Mouse (Mus musculus): Measurements from ENCODE around the gene Zbtb32. TPM values are rescaled to one million over a fixed set of nuclear protein-coding genes. Genes with fewer than 3 reads are reported as not detected.
A peak's percentile ranks its signal among the peaks of the same experiment; 100 is the strongest.

Gene Zbtb32
- total and polyA plus RNA-seq, 3 experiments, result 0.45 to 0.46 TPM; not detected in 1

DNA sequence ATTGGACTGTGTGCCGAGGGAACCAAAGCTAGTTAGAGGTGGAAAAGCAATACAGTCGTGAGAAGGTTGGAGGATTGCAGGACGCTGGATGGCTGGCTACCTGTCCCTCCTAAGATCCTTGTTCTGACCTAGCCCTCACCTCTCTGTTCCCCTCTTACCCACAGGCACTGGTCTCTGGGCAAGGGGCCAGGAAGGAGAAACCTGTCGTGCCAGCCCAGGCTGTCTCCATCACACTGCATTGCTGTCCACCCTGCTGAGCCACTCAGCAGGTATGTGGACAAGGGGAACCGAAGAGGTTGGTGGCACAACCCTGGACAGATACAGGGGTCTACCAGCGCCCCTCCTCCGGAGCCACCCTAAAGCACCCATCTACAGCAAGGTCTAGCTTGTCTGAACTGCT lies 1.9 kb upstream of the Zbtb32 start:
- no peak for DNase-seq

DNA sequence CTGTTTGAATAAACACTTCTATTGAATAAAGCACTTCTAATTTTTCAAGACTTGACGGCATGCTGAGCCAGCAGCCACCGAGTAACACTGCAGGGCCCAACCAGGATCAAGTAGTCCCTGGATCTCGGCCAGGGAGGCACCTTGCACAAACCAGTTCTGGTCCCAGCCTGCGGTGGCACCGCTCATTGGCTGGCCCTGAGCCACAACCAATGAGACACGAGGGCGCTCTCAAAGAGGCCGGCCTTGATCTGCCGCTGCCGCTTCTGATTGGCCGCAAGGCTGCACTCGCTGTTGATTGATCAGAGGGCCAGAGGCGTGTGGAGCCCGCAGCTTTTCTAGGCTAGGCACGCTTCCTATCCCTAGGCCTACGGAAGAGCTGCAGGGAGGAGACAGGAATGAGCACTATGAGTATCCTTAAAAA lies 1.2 kb upstream of the Zbtb32 start:
- DNase-seq, result peak; percentile 95

DNA sequence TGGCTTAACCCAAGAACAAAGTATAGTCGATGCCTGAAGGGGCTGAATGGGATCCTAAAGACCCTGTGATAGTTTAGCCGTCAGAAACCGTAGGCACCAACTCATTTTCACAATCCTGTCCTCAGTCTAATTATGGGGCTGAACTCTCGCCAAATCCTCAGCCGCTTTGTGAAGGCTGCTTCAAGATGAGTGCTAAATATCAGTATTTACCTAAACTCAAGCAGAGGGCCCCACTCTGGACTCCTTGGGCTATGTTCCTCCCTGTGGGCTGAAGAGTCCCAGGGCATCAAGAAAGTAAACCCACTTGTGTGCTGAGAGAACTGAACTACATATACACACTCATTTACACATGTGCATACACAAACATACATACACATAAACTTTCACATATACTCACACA lies 1.9 kb downstream of the Zbtb32 start:
- DNase-seq, result no peak

DNA sequence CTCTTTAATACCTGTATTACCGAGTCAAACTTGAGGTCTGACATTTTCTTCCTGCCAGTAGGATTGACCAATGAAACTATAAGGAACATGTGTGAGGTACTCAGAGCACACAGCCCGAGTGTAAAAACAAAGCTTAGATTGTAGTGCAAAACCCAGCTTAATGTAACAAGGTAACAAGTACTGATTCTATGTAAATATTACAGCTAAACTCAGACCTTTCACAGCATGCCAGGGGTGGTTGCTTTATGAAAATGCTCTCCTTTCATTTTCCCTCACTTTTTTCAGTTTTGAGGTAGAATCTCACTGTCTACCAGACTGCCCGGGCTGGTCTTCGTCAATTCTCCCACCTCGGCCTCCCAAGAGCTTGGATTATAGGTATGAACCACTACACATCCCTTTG lies 2.6 kb downstream of the Zbtb32 start:
- no peak for DNase-seq

DNA sequence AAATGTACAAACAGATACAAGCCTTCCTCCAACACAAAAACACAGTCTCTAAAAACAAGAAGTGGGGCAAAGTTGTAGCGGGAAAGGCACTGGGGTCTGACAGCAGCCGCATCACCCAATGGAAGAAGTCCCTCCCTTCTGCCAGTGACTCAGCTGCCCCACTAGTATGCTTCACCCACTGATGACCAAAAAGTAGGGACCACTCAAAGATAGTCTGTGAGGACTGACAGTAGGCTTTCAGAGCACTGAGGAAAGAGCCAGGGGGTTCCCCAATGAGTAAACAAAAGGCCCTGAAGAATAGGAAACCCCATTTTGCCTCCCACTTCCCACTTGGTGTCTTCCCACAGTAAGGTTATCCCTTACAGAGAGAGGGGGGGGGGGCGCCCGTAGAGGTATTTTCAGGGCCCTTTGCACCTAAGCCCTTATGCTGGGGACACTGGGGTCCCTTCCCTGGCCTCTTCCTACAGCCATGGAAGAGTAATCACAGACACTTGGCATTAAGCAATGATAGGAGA lies 4.1 kb downstream of the Zbtb32 start:
- DNase-seq, result no peak

DNA sequence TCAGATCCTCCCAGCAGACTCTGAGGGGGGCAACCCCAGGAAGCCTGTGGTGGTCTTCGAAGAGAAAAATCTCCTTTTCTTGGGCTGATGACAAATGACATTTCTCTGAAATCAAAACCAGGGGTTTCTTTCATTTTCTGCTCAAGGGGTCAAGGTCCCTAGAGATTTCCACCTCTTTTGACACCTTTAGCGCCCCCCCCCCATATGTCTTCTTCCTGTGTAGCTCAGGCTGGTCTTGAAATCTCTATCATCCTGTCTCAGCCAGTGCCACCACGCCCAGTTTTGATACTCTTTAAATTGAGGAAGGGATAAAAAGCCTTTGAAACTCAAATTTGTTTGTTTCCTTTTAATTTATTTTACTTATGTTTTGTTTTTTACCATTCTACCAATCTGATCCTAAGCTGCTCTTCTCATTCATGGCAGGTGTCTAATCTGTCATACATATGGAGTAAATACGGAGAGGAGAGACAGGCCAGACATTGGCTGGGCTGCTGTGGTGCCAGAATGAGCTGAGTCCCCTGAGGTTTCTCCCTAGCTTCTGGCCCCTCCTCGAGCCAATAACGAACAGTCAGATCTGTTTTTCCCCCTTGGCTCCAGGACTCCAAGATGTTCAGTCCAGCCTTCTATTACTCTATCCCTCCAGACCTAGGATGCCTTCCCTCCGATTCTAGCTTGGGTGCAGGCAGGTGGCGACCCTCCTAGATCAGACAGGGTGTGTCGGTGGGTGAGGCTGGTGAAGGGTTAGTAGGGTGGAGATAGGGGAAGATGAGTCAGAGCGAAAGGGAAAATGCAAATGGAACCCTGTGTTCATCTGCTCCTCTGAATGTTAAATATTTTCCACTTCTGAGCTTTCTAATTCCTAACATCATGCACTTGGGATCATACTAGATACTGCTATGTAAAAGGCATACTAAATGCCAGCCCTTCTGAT lies 4.9 kb downstream of the Zbtb32 start:
- DNase-seq, result no peak

DNA sequence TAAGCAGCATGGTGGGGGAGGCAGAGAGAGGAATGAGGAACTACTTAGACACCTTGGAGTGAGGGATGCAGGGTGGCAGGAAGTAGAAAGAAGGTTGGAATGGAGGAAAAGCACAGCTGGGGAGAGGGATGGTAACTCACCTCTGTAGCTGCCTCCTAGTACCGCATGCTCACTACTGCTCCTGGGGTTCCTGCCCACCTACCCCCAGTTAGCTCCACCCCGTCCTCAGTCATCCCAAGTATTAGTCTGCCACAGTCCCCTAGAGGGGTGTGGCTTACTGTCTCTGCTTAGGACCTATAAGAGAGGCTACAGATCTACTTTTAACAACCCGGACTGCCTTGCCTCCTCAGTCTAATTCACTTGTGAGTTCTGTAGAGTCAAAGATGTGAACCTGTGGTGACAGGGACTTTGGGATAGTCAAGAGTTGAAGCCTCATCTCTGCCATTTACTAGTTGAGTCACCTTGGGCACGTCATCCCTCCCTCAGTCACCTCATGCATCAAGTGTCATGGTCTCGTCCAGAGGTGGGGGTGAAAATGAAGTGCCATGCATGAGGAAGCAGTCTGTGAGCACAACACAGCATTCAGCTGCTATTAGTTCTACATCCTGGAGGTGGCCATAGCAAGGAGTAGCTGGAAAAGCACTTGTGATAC lies 5.8 kb downstream of the Zbtb32 start:
- peak; percentile 60 for DNase-seq

DNA sequence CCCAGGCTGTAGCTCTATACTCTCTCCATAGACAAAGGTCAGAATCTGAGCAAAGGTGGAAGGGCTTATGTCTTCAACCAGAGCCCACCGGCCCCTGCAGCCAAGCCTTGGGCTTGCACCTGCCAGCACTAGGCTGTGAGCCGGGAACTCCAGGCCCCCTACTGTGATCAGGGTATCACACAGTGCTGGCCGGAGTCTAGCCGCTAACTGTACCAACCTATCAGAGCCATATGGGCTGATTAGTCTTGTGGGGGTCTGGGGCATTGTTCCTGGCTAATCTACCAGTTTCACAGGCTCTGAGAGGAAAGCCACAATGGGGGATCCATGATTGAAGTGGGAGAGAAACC lies 7.1 kb downstream of the Zbtb32 start:
- DNase-seq, result no peak

DNA sequence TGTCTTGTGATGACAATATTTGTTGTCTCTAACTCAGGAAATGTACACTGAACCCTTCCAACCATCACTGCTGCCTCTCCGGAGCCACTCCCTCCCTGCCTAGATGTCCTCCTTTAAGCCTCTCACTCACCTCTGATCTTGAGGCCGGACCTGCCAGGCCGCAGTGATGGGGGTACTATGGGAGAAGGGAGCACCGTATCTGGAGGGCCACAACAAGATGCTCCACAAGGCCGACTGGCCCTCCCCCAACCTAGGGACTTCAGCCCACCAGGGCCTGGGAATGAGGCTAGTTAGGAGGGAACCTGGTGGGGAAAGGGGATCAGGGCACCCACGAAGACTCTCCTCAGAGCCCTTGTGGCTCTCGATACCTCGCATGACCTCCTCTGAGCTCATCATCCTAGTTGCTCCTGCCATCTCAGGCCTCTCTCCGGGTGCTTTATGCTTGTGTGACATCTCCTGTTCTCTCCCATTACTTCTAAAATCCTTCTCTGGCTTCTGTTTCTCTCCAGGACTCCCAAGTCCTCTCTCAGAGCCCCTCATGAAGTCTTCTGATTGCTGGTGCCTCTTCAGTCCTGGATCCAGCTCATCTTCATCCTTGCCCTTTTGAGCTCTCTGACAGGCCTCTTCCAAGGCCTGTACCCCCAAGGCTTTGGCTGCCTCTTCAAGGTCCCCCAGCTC lies 7.6 kb downstream of the Zbtb32 start:
- peak; percentile 49 for DNase-seq

DNA sequence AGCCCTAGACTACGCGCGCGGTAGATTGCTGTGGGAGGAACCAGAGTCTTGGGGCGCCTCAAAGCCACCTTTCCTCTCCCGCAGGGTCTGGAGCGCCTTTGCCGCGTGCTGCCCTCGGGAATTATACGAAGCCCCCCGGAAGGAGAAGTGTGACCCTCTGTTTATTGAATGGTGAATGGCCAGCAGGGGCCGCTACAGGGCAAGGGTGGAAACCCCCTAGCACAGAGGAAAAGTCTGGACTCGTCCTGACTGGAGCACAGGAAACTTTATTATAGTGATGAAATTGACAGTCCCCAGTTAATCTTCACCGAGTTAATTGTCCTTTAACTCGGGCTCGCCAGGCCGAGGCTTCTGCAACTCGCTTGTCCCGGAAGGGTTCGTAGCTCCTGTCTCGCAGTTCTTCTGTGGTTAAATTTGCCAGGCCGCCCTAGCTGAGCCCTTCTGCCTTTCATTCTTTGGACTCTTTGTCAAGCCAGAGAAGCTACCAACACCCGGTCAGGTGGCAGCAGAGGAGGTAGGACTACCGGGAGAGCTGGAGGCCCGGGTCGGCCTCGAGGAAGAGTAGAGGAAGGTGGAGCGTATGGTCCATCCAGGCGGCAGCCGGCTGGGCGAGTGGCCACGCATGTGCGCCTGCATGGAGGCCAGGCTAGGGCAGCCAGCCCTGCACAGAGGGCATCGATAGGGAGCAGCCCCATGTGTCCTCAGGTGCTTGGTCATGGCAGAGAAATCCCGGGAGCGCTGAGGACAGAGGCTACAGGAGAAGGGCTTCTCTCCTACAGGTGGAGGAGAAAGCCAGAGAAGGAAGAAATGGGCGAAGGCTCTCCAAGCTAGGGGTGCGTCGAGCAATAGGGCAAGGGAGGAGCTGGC lies 9.0 kb downstream of the Zbtb32 start:
- DNase-seq, result peak; percentile 87

DNA sequence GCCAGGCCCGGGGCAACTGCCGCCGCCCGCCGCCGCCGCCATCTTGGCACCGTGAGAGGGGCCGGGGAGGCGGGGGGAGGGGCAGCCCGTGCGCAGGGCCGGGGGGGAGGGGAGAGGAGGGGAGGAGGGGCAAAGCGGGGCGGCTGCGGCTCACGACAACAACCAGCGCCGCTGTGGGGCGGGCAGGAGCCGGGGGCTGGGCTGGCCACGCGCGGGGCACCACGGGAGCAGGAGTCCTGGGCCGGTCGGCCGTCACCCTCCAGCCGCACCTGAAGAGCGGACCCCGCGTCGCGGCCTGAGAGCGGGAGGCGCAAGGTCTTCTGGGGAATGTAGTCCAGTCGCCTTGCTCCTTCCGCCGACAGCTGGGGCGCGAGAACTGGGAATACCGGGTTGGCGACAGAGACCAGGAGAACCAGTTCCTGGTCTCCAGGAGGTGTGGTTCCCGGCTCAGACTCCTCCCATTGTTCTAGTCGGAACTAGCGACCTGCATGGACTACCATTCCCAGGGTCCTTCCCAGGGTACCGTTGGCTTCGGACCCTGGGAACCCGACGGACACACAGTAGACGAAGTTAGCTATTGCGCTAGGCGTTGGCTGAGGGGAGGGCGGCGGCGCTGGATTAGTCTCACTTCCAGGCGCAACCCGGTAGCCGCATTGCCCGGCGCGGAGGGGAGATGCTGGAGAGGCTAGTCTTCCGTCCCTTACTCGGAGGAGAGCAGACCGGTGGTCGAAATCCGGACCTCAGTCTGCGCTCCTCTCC lies 9.9 kb downstream of the Zbtb32 start, which contains the start of gene Kmt2b:
Gene Kmt2b, minus strand, starts transcription at position 51 of the 759 bp plus-strand sequence.
- peak; percentile 99 for DNase-seq

DNA sequence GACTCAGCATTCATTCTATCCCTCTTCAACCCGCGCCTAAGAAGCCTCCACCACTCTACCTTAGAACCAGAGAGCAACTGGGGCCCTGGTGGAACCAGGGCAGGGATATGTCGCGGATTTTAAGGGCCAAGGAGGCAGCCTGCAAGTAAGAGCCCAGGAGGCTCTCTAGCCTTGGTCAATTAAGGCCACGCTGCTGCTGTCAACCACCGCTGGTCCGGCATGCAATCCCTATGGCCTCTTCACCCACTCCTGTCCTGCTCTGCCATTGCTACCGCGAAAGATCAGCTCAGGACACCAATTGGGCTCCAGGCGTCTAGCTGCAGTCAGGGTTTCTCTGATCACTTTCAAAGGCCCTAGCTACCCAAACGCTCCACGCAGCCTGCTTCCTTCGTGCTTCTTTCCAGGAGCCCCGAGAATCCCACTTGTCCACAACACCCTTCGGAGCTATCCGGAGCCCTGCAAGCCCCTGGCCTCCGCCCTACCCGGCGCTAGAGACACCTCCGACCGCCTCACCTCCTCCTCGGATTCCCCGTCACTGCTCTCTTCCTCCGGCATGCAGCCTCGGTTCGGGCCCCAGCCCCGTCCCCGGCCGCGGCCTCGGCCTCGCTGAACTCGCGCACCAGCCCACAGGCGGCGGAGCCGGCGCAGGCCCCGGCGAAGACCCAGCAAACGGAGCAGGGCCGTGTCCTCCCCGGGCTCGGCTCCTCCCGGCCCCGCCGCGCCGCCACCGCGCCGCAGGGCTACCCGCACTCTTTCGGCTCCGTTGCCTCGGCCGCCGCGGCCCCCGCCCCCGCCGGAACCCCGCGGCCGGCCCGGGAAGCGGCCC lies 10.7 kb downstream of the Zbtb32 start:
- DNase-seq, result peak; percentile 73

DNA sequence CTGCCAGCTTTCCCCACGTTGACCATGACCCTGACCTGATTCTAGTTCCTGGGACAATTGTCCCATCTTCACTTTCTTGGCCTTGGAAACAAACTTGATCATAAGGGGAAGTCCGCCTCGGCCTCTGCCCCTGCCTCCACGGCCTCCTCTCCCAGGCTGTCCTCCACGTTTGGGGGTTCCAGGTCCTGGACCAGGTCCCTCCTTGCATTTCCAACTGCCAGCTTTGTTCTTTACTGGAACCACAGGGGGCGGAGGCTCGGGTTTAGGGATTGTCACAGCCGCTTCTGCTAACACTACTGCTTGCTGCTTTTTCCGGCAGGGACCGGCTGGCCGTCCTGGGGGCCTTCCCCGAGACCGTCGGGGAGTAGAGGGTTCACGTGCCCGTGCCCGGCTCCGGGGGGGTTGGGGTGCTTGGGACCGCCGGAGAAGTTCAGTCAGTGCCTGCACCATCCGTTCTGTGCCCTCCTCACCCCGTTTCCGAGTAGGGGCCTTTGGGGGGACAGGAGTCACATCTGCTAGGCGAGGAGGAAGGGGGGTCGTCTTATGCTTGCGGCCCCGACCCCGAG lies 12.2 kb downstream of the Zbtb32 start:
- DNase-seq, result no peak

DNA sequence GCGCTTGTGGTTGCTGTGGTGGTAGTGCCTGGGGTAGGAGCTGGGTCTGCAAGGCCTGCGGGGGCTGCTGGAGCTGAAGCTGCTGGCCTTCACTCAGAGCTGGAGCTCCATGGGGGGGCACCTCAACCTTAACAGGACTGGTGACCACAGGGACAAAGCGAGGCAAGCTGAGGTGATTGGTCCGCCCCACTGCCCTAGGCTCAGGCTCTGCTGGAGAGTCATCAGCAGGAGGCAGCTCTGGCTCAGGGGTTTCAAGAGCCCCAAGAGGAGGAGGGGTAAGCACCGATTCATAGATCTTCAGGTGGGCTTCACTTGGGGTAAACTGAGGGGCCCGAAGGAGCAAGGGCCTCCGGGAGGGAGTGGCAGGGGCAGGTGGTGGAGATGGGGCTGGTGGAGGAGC lies 13.5 kb downstream of the Zbtb32 start:
- DNase-seq, result no peak

DNA sequence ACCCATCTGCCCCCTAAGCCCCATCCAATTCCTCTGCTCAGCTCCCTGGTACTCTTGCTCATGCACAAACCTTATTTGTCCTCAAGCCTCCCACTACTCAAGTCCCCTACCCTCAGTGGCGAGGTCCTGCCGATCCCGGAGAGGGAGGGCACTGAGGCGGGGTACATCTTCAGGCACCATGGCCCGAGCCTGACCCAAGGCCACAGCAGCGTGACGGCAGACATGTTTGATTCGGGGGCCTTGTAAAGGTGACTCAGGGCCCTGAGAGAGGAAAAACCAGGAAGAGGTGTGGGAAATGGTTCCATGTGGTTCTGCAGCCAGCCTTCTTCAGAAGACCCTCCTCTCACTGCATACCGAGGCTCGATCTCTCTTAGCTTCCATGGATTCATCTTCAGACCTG lies 14.4 kb downstream of the Zbtb32 start:
- no peak for DNase-seq

DNA sequence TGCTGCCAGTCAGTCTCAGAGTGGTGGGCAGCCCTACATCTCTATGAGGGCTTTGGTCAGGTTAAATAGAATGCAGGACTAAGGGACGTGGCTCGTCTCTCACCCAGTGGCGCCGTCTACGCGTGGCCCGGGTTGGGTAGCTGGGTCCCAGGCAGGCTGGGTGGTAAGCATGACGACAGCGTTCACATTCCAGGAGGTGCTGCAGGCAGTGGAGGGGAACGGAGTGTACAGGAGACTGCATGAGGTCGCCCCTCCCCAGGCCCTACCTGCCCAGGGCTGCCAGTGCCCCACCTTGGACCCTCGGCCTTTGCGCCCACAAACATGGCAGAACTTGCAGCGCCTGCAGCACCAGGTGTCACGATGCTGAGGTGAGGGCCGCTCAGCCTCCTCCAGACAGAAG lies 17.2 kb downstream of the Zbtb32 start:
- DNase-seq, result no peak

DNA sequence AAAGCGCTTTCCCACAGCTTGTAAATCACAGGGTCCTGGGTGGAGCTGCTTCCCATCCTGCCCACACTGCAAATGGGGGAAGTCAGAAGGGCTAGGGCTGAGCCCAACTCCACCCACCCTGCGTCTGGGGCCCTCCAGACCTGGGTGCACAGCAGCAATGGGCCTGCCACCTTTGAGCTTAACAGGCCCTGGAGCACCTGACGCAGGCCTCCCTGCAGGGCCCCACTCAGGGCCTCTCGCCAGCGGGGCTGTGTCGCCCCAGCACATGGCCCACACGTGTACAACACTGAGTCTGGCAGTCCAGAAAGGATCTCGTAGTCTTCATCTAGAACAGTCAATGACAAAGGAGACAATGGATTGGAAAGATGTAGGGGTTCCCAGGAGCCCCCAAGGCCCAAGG lies 18.8 kb downstream of the Zbtb32 start:
- no peak for DNase-seq

DNA sequence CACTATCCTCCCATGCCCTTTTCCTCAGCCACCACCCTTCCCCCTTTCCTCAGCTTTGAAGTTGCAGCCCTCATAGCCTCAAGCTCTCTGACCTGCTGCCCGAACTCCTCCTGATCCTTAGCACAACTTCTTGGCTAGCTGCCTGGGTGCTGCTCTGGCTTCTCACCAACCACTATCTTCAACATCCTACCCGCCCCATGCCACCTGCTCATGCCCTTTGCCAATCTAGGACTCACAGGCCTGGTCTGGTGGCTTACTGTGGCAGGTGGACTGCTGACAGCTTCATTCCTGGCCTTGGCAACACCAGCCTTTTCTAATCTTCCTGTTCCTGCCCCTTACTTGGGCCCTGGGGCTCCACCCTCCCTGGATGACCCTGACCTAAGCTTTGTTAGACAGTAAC lies 25.7 kb downstream of the Zbtb32 start:
- DNase-seq, result peak; percentile 77

DNA sequence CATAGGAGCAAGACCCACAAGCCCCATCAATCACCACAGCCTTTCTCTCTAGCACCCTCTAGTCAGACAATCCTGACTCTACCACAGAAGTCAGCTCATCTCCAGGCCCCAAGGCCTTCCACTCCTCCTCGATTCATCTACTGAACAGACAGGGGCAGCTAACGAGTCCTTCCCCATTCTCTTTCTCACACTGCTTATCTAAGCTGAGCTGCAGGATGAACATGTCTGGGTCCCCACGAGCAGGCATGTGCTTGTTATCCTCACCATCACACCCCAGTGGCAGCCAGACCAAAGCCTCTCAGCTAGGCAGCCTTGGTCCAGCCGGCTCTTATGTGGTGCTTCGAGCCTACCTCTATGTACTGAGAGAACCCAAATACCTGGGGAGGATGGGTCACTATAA lies 26.3 kb downstream of the Zbtb32 start:
- no peak for DNase-seq

DNA sequence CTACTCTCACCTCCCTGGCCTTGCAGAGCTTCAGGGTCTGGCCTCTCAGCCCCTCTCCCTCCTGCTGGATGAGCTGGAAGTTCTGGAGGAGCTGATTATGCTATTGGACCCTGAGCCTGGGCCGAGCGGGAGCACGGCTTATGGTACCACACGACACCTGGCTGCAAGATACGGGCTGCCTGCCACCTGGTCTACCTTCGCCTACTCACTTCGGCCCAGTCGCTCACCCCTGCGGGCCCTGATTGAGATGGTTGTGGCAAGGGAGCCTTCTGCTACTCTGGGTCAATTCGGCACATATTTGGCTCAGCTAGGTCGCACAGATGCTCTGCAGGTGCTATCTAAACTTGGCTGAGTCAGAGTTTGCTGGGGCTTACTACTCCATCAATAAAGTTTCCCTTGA lies 31.2 kb downstream of the Zbtb32 start:
- DNase-seq, result no peak
